Mouse (Mus musculus) MEL (cell line): ENCODE results near the gene Sos1. TPM values are rescaled to one million over a fixed set of nuclear protein-coding genes. Genes with fewer than 3 reads are reported as not detected.
A peak's percentile ranks its signal among the peaks of the same experiment; 100 is the strongest.

Experiments
- DNase-seq: peaks from one replicate; pipeline ENCODE4 v3.0.0; 2011; ENCODE audit warnings: low read depth, low spot score
- H3K27ac ChIP-seq: 2 replicates; pipeline ENCODE4 v1.5.1; 2012; ENCODE audit warnings: low read depth, mild to moderate bottlenecking, control low read depth, low read length, moderate library complexity; ENCODE audit not compliant: control insufficient read depth
- H3K27me3 ChIP-seq, 2 experiments: fragments of 150-350 bp in 1 of 2; sonication (generic) in 1 of 2; 2 replicates each; pipeline ENCODE4 v1.6.1; 2012; ENCODE audit warnings: low read length in 2 of 2, mild to moderate bottlenecking in 2 of 2, improper control_type of control experiment in 1 of 2, moderate library complexity in 1 of 2; ENCODE audit not compliant: insufficient read depth in 2 of 2, control insufficient read depth in 1 of 2
- H3K36me3 ChIP-seq, 2 experiments: 2 replicates each; pipeline ENCODE4 v1.6.1; 2012 to 2014; ENCODE audit warnings: low read length in 2 of 2, improper control_type of control experiment in 1 of 2, inconsistent platforms in 1 of 2, mild to moderate bottlenecking in 1 of 2; ENCODE audit not compliant: insufficient read depth in 2 of 2, control insufficient read depth in 1 of 2
- H3K4me1 ChIP-seq, 2 experiments: fragments of 150-350 bp in 1 of 2; sonication (generic) in 1 of 2; 2 replicates each; pipeline ENCODE4 v1.6.1; 2012; ENCODE audit warnings: low read length in 2 of 2, improper control_type of control experiment in 1 of 2, mild to moderate bottlenecking in 1 of 2; ENCODE audit not compliant: insufficient read depth in 2 of 2, control insufficient read depth in 1 of 2
- H3K4me3 ChIP-seq, 2 experiments: fragments of 150-350 bp in 1 of 2; sonication (generic) in 1 of 2; 2 replicates each; pipeline ENCODE4 v1.5.1; 2012; ENCODE audit warnings: low read depth in 2 of 2, low read length in 2 of 2, mild to moderate bottlenecking in 2 of 2, moderate library complexity in 2 of 2, control low read depth in 1 of 2, improper control_type of control experiment in 1 of 2; ENCODE audit not compliant: control insufficient read depth in 1 of 2, insufficient read depth in 1 of 2
- H3K79me2 ChIP-seq: 2 replicates; pipeline ENCODE4 v1.6.1; 2012; ENCODE audit warnings: mild to moderate bottlenecking, low read length, moderate library complexity; ENCODE audit not compliant: control insufficient read depth, poor library complexity, insufficient read depth
- H3K9ac ChIP-seq: 2 replicates; pipeline ENCODE4 v1.6.1; 2012; ENCODE audit warnings: low read depth, mild to moderate bottlenecking, control low read depth, low read length, moderate library complexity; ENCODE audit not compliant: control insufficient read depth, poor library complexity, severe bottlenecking
- H3K9me3 ChIP-seq: fragments of 150-350 bp; sonication (generic); replicated peaks from 2 replicates; pipeline ENCODE4 v1.6.1; 2012; ENCODE audit warnings: mild to moderate bottlenecking, low read length, improper control_type of control experiment, moderate library complexity; ENCODE audit not compliant: insufficient read depth
- BHLHE40 ChIP-seq: IDR thresholded peaks from 2 replicates; pipeline ENCODE4 v1.6.1; 2012; ENCODE audit warnings: low read depth, mild to moderate bottlenecking, inconsistent platforms, low read length, improper control_type of control experiment, borderline replicate concordance
- CHD1 ChIP-seq: IDR thresholded peaks from 2 replicates; pipeline ENCODE4 v1.6.1; 2012; ENCODE audit warnings: low read depth, mild to moderate bottlenecking, inconsistent platforms, low read length, improper control_type of control experiment
- E2F4 ChIP-seq: IDR thresholded peaks from 2 replicates; pipeline ENCODE4 v1.6.1; 2011; ENCODE audit warnings: low read depth, low read length, improper control_type of control experiment, borderline replicate concordance
- EP300 ChIP-seq, 2 experiments: IDR thresholded peaks; 2 replicates each; pipeline ENCODE4 v1.6.1; 2011; ENCODE audit warnings: improper control_type of control experiment in 2 of 2, low read length in 2 of 2, low read depth in 1 of 2, mild to moderate bottlenecking in 1 of 2
- ETS1 ChIP-seq: IDR thresholded peaks from 2 replicates; pipeline ENCODE4 v1.6.1; 2012; ENCODE audit warnings: low read depth, mild to moderate bottlenecking, inconsistent platforms, low read length, improper control_type of control experiment, moderate library complexity
- GATA1 ChIP-seq: IDR thresholded peaks from 2 replicates; pipeline ENCODE4 v1.6.1; 2011; ENCODE audit warnings: low read depth, low read length, improper control_type of control experiment
- HCFC1 ChIP-seq: IDR thresholded peaks from 2 replicates; pipeline ENCODE4 v1.6.1; 2012; ENCODE audit warnings: low read depth, mild to moderate bottlenecking, inconsistent platforms, low read length, improper control_type of control experiment, moderate library complexity
- JUND ChIP-seq: IDR thresholded peaks from 2 replicates; pipeline ENCODE4 v1.6.1; 2011; ENCODE audit warnings: low read depth, mild to moderate bottlenecking, improper control_type of control experiment, low read length
- MAX ChIP-seq: IDR thresholded peaks from 2 replicates; pipeline ENCODE4 v1.6.1; 2011; ENCODE audit warnings: low read length, improper control_type of control experiment
- MAZ ChIP-seq: IDR thresholded peaks from 2 replicates; pipeline ENCODE4 v1.6.1; 2012; ENCODE audit warnings: low read depth, mild to moderate bottlenecking, inconsistent platforms, low read length, improper control_type of control experiment
- MXI1 ChIP-seq: IDR thresholded peaks from 2 replicates; pipeline ENCODE4 v1.6.1; 2011; ENCODE audit warnings: mild to moderate bottlenecking, low read depth, low read length, improper control_type of control experiment
- MYC ChIP-seq: IDR thresholded peaks from 2 replicates; pipeline ENCODE4 v1.6.1; 2011; ENCODE audit warnings: low read depth, mild to moderate bottlenecking, low read length, improper control_type of control experiment, moderate library complexity
- NELFE ChIP-seq: IDR thresholded peaks from 2 replicates; pipeline ENCODE4 v1.6.1; 2011; ENCODE audit warnings: low read depth, low read length, improper control_type of control experiment
- POLR2A ChIP-seq, 2 experiments: IDR thresholded peaks; 2 replicates each; pipeline ENCODE4 v1.6.1; 2011 to 2012; ENCODE audit warnings: low read length in 2 of 2, mild to moderate bottlenecking in 2 of 2, control low read depth in 1 of 2, improper control_type of control experiment in 1 of 2, low read depth in 1 of 2, moderate library complexity in 1 of 2; ENCODE audit not compliant: control insufficient read depth in 1 of 2, insufficient read depth in 1 of 2, poor library complexity in 1 of 2
- RAD21 ChIP-seq: IDR thresholded peaks from 2 replicates; pipeline ENCODE4 v1.6.1; 2011; ENCODE audit warnings: mild to moderate bottlenecking, low read depth, low read length, improper control_type of control experiment
- RCOR1 ChIP-seq: IDR thresholded peaks from 2 replicates; pipeline ENCODE4 v1.6.1; 2012; ENCODE audit warnings: low read depth, mild to moderate bottlenecking, inconsistent platforms, low read length, improper control_type of control experiment
- SIN3A ChIP-seq: IDR thresholded peaks from 2 replicates; pipeline ENCODE4 v1.6.1; 2012; ENCODE audit warnings: low read length, improper control_type of control experiment, inconsistent platforms
- SMC3 ChIP-seq: IDR thresholded peaks from 2 replicates; pipeline ENCODE4 v1.6.1; 2011; ENCODE audit warnings: low read depth, low read length, improper control_type of control experiment
- TBP ChIP-seq: IDR thresholded peaks from 2 replicates; pipeline ENCODE4 v1.8.0; 2011; ENCODE audit warnings: low read depth, low read length, improper control_type of control experiment
- TCF12 ChIP-seq: IDR thresholded peaks from 2 replicates; pipeline ENCODE4 v1.6.1; 2014; ENCODE audit warnings: low read depth, mild to moderate bottlenecking, inconsistent platforms, low read length, improper control_type of control experiment, moderate library complexity
- UBTF ChIP-seq: IDR thresholded peaks from 2 replicates; pipeline ENCODE4 v1.6.1; 2012; ENCODE audit warnings: low read depth, mild to moderate bottlenecking, inconsistent platforms, low read length, improper control_type of control experiment, moderate library complexity, borderline replicate concordance; ENCODE audit not compliant: insufficient read depth
- USF2 ChIP-seq, 2 experiments: IDR thresholded peaks; 2 replicates each; pipeline ENCODE4 v1.6.1; 2011 to 2012; ENCODE audit warnings: improper control_type of control experiment in 2 of 2, low read length in 2 of 2, borderline replicate concordance in 1 of 2, inconsistent platforms in 1 of 2, low read depth in 1 of 2, mild to moderate bottlenecking in 1 of 2; ENCODE audit not compliant: insufficient read depth in 1 of 2
- ZC3H11A ChIP-seq: IDR thresholded peaks from 2 replicates; pipeline ENCODE4 v1.6.1; 2012; ENCODE audit warnings: low read depth, mild to moderate bottlenecking, inconsistent platforms, low read length, improper control_type of control experiment
- polyA plus RNA-seq, 2 experiments: library from polyadenylated mRNA; stranded (reverse) in 1 of 2; unstranded in 1 of 2; fragments of >175 nt in 1 of 2; fragments of >200 nt in 1 of 2; gene quantifications; 2 replicates each; pipeline versions ENCODE4 v1.2.1 to v1.2.4; 2012; ENCODE audit warnings: low replicate concordance in 2 of 2, low read depth in 1 of 2; ENCODE audit not compliant: insufficient read length in 2 of 2, insufficient read depth in 1 of 2, missing spikeins in 1 of 2
- total RNA-seq: library from RNA; depleted of rRNA; stranded (reverse); fragments of 300-350 nt; gene quantifications from 2 replicates; pipeline ENCODE4 v1.2.3, GENCODE M21; 2012

The Sos1 gene
- total and polyA plus RNA-seq, 3 experiments, result 4.6 to 20.3 (median 12.1) TPM

DNA sequence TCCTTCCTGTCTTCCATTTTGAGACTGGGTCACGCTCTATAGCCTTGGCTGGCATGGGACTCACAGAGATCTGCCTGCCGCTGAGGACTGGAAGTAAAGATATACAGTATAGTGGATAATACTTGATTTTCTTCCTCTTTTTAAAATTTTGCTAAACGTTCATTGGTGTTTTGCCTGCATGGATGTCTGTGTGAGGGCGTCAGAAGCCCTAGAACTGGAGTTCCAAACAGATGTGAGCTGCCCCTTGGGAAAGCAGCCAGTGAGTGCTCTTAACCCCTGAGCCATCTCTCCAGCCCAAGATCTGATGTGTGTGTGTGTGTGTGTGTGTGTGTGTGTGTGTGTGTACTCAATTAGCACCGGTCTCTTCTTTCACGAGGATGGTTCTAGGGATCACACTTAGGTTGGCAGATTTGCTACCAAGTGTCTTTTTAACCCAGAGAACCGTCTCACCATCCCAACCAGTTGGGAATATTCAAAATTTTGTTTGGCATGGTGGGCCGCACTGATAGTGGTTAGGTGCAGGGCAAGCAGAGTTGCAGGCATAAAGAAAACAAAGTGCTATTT is 16.4 kb upstream of the Sos1 start:
- H3K27me3 ChIP-seq, result no peaks in the 10 kb centered on the region
- H3K36me3 ChIP-seq, result peaks cover 0 to 28% of the 10 kb centered on the region in 2 experiments; a peak in 2 of 4 replicates
- peak overlapping the region; percentile 35 for H3K9ac ChIP-seq
- peak; percentile 86 for DNase-seq
- TF ChIP-seq E2F4 (no peak), EP300 (IDR thresholded peaks at IDR 0.05; ENCODE audit: low read depth in 1 of 2, low read length in 2 of 2) (peak; percentile 2 to 43; a peak in 2 of 4 replicates), RAD21 (no peak), ZC3H11A (no peak), BHLHE40 (no peak), NELFE (peak; percentile 30), CHD1 (0 out of 2 replicates have a peak, but pooled peaks have one; percentile 72), MXI1 (peak; percentile 17), GATA1 (no peak; the same call in 1 of the 2 replicates), POLR2A (IDR thresholded peaks at IDR 0.05; ENCODE audit: control insufficient read depth in 1 of 2, insufficient read depth in 1 of 2, low read depth in 1 of 2, low read length in 2 of 2, poor library complexity in 1 of 2) (peak in 1 of 2 experiments; percentile 56; a peak in 2 of 4 replicates), JUND (no peak), TBP (peak; percentile 46), SIN3A (peak; percentile 41), MAZ (peak; percentile 68; the same call in 1 of the 2 replicates), USF2 (IDR thresholded peaks at IDR 0.05; ENCODE audit: borderline replicate concordance in 1 of 2, insufficient read depth in 1 of 2, low read depth in 1 of 2, low read length in 2 of 2) (no peak), SMC3 (no peak), HCFC1 (no peak), MYC (no peak; the same call in 1 of the 2 replicates)
- H3K9me3 ChIP-seq, result no peaks in the 10 kb centered on the region
- peaks cover 26 to 35% of the 10 kb centered on the region in 2 experiments for H3K4me1 ChIP-seq
- peak overlapping the region; percentile 76 for H3K27ac ChIP-seq
- H3K4me3 ChIP-seq, result peak overlapping the region; percentile 37 to 45
- H3K79me2 ChIP-seq, result no peaks in the 10 kb centered on the region

DNA sequence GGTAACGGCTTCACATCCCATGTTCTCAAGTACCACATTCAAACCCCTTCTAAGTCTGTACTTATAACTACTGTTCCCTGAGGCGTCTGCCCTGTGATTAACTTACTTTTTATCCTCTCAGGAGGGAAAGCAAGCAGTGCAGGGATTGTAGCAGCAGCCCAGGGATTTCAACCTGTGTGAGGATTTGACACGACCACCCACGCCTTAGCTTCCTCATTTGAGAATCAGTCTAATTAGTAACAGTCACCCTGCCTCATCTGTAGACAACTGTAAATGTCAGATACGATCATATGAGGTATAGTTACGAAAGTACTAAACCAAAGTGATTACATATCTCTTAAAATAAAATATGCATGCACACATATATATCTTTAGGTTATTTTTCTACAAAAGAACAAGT is 15.9 kb upstream of the Sos1 start:
- peak; percentile 80 for DNase-seq
- TF ChIP-seq TCF12, result peak; percentile 25; the same call in 1 of the 2 replicates
- TF ChIP-seq MXI1, result peak; percentile 12; the same call in 1 of the 2 replicates
- TF ChIP-seq RCOR1, result peak; percentile 71; the same call in 1 of the 2 replicates
- TF ChIP-seq UBTF, result no peak
- TF ChIP-seq MAX, result no peak
- TF ChIP-seq SIN3A, result 0 out of 2 replicates have a peak, but pooled peaks have one; percentile 7
- TF ChIP-seq GATA1, result peak; percentile 25
- peak; percentile 43; the same call in 1 of the 2 replicates for TF ChIP-seq ETS1
- no peak for TF ChIP-seq RAD21
- Histone ChIP-seq H3K4me1 (peaks cover 25 to 33% of the 10 kb centered on the region in 2 experiments), H3K27ac (peak overlapping the region; percentile 76), H3K9me3 (no peaks in the 10 kb centered on the region), H3K36me3 (peaks cover 0 to 25% of the 10 kb centered on the region in 2 experiments; a peak in 2 of 4 replicates), H3K4me3 (peak overlapping the region; percentile 37 to 45), H3K9ac (peak overlapping the region; percentile 35), H3K79me2 (no peaks in the 10 kb centered on the region), H3K27me3 (no peaks in the 10 kb centered on the region)
